Mouse (Mus musculus) frontal cortex, postnatal 10 days (tissue): ENCODE measurements around the gene Fto.

ENCODE experiments used
- DNase-seq, 2 experiments: peaks; one replicate each; pipeline ENCODE4 v3.0.0; 2022; ENCODE audit warnings: low spot score in 2 of 2, mixed read lengths in 1 of 2

The Fto gene

DNA sequence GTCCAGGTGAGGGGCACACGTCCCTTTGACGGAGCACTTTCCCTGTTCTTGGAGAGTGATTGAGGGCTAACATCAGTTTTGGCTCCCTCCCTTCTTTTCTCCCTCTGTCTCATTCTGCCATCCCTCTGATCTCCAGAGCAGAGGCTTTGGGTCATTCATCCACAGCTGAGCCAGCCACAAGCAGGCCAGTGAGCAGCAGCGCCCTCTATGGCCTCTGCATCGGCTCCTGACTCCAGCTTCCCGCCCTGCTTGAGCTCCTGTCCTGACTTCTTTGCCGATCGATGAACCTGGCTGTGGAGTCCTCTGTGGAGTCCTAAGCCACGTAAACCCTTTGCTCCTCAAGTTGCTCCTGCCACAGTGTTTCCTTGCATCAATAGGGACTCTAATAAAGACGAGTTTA is 10.9 kb downstream of the Fto start:
- no peak for DNase-seq

- no peak for DNase-seq
These were observed 11.6 kb downstream of the Fto start for GRCm38 (mm10) chr8:91324916-91325315.

DNA sequence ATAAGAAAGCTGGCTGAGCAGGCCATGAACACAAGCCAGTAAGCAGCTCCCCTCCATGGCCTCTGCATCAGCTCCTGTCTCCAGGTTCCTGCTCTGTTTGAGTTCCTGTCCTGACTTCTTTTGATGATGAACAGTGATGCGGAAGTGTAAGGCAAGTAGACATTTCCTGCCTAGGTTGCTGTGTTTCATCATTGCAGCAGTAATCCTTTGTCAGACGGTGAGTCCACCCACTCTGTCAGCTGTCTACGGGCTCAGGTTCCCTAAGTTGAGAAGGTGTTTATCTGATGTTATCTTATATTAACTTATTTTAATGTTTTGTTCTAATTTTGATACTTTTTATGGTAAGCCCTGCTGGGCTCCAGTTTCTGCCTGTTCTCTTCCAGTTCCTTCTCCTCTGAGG is 12.7 kb downstream of the Fto start:
- DNase-seq, result no peak

- DNase-seq, result no peak
These were observed 13.6 kb downstream of the Fto start for GRCm38 (mm10) chr8:91326946-91327345.

- no peak for DNase-seq
These were observed 14.3 kb downstream of the Fto start for GRCm38 (mm10) chr8:91327471-91328205.

- DNase-seq, result no peak
These were observed 15.7 kb downstream of the Fto start for GRCm38 (mm10) chr8:91329056-91329455.

DNA sequence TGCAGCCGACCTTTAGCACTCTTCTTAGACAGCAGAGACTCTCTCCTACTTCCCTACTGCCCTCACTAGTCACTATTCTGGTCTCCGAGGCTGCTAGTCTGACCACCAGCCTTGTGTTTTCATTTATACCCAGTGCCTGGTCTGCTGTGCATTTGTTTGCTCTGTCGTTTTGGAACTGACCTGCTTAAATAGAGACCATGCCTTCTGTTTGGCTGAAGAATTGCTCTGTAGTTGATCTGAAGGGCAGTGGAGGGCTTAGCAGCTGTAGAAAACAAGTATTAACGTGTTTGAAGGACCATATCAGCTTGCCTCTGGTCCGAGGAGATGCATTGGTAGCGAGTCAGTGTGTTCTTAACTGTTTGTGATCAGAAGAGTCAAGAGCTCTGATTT is 16.1 kb downstream of the Fto start:
- DNase-seq, result no peak

DNA sequence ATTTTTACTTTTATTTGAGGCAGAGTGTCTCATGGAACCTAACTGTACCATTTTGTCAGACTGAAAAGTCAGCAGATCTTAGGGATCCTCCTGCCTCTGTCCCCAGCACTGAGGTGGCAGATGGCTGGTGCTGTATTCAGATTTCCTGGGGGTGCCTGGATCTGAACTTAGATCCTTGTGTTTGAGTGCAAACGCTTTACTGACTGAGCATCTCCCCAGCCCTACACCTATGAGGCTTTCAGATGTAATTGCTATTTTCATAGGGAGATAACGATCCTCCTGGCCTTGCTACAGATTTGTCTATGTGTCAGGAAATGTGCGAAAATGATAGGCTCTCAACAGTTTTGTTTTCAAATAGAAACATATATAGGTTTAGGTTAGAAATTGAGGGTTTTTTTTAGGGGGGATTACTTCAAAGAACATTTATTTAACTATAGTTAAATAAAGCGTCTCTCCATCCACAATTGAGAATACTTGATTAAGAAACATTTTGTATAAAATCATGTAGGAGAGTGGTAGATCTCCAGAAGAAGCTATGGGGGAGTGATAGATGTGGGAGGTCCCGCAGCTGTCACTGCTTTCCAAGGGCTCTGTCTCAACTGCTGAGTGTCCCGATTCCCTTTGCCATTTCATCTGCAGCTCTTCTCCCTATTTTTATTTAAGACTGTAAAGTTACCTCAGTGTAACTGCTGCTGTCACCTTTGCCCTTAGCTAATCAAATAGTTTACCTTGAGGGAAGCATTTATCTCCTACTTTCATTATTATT is 25.2 kb downstream of the Fto start:
- DNase-seq, result no peak

DNA sequence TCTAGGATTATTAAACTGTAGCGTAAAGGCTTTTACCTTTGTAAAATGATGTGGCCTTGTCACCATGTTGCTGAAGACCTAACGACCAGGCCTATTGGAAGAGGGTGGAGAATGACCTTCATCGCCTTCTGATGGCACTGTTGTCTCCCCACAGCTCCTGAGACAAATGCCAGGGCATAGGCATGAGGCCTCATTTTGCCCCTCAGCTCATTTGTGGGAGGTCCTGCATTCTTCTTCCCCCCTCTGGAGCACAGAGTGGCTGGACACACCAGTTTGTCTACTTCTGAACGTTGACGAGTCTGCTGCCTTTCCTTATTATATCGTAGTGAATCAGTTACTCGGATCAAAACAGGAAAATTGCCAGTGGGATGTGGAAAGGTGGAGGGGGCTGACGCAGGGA is 26.3 kb downstream of the Fto start:
- no peak for DNase-seq

GRCm38 (mm10) chr8:91340746-91341145 is 27.4 kb downstream of the Fto start:
- no peak for DNase-seq

DNA sequence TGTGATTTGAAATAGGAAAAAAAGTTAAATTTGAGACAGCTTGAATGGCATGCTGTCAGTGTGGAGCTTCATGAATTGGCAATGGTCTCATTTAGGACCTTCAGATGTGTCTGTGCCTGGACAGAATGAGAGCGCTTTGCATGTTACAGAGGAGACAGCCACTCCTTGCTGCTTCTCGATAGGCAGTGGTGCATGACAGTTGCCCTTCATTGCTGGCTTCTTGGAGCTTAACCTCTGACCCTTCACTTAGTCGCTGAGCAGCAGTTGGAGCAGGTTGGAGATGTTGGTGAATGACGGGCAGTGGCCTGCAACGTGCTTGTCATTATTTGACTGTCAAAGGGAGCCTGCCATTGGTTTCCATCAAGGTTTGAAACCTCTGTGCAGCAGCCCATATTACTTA is 28.9 kb downstream of the Fto start:
- DNase-seq, result no peak

DNA sequence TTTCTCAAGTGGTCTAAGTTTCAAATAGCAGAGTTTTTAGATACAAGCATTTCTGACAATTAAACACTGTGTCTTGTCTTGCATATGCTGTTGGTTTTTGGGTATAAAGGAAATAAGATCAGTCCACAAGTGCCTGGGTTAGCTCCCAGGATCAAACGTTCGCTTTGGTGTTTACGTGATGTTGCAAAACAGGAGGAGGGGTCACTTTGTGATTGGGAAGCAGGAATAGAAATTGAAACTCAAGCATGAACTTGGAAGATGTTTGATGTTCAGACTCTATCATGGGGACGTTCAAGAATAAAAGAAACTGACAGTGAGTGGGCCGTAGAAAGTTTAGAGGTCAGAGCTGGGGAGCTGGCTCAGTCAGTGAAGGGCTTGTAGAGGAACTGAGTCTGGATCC is 29.5 kb downstream of the Fto start:
- no peak for DNase-seq

DNA sequence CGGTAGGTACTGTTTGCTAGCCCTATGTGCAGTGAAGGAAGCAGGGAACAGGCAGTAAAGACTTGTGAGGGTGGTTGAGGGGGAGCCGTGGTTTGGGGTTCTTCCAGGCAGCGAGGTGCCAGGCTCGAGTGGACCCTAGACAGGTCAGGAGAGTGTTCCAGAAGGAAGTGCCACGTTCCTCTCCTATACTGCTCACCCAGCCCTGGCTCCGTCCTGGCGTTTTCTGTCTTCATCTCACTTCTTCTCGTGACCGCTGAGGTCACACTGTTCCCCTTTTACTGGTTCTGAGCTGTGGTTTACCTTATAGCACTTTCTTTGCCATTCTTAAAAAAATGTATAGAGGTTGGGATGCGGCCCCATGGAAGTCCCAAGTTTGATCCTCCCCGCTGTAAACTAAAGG is 31.3 kb downstream of the Fto start:
- DNase-seq, result no peak

GRCm38 (mm10) chr8:91347146-91347545 is 33.8 kb downstream of the Fto start:
- no peak for DNase-seq

- no peak for DNase-seq
These were observed 34.3 kb downstream of the Fto start for GRCm38 (mm10) chr8:91347595-91347994.

GRCm38 (mm10) chr8:91349816-91350215 is 36.5 kb downstream of the Fto start:
- DNase-seq, result no peak

GRCm38 (mm10) chr8:91350628-91351027 is 37.3 kb downstream of the Fto start:
- DNase-seq, result no peak

DNA sequence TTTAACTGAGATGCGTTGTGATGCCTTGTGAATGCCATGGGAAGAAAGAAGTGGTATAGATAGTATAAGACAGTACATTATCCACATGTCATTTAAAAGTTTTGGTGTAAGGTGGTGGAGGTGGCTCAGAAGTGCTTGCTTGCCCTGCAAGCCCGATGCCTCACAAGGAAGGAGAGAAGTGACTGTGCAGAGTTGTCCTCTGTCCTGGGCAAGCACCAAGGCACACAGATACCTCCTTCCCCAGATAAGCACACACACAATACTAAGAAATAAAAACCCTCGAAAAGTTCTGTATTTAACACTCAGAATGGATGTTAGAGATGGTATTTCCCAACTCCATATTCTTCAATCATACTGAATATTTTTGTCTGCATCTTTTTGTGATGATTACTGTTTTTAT is 39.3 kb downstream of the Fto start:
- DNase-seq, result no peak

GRCm38 (mm10) chr8:91353062-91353461 is 39.7 kb downstream of the Fto start:
- DNase-seq, result no peak

DNA sequence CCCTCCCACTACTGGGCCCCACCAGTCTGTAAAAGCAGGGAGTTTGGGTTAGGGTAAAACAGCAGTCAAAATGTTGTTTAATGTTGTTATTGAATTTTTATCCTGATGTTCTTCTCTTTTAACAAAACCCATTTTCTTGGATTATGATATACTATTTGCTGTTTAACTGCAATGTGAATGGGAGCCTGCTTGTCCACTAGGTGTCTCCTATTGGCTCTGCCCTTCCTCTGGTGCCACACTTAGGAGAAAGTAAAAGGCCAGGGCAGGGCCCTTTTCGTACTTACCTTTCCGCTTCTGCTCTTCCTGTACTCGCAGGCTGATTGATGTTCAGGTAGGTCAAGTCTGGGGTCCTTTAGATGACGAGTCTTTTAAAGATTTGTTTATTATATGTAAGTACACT is 40.6 kb downstream of the Fto start:
- no peak for DNase-seq

DNA sequence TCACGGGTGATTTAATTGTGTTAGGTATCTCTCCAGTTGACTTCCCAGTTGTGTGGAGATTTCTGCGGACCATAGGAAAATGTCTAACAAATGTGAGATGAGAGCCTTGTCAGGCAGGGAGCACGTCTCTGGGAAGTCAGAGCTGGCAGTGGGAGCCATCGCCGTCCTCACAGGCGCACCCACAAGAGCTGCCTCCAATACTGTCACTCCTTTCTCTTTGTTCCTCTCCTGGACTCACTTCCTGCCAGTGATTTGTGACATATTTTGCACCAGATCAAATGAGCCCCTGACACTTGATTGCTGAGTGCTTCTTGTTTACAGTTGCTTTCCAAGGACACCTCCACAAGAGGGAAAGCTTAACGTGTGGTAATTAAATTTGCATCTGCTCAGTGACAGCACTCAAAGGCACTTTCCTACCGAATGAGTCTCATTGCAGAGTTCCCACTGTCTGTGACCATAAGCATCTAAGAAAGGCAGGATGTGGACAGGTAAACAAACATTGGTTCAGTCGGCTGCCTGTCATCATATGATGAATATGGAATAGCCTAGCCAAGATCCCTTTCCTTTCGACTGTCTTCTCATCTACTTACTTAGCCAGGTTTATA is 42.1 kb downstream of the Fto start:
- no peak for DNase-seq

DNA sequence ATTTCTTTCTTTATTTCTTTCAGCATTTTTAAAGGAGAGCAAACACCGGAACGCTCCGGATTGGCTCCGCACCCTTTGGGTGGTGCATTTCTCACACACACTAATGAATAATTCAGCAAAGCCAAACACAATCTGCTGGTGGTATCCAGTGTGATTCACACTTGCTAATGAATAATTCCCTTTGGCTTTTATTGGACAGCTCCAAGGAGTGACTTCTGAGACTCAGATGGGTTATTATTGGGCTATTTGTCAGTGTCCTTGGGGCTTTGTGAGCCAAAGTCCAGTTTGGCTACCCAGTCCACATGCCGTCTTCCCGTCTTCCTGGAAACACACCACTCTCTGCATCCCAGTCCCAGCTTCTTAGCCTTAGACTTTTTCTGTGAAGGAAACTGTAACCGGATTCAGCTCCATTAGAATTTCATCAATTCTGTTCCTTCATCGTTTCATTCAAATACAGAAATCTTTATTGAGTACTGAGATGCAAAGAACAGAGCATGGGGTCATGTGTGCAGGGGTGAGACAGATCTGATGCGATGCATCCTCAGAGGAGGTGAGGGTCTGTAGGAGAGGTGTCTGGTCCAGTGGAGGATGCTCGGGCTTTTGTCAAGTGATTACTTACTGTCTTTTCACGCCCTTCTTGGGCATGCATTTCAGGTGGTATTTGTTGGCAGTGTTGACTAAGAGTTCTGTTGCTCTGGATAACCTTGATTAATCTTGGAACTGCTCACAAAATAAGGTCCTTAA is 42.8 kb downstream of the Fto start:
- no peak for DNase-seq
